Mouse (Mus musculus) Patski (cell line): ENCODE measurements around the gene Ptprk. TPM values are rescaled to one million over a fixed set of nuclear protein-coding genes. Genes with fewer than 3 reads are reported as not detected.
A peak's percentile ranks its signal among the peaks of the same experiment; 100 is the strongest.

Source experiments
- ATAC-seq: fragments of 100-300 bp; one replicate; pipeline ENCODE4 v1.8.0; 2021
- CTCF ChIA-PET: fragments of 350-600 bp; sonication (Branson Sonifier 250); formaldehyde crosslinking; loops from one replicate; lab custom pipeline; 2022; ENCODE audit warnings: inconsistent platforms; lab: Charles Lee
- POLR2A ChIA-PET: fragments of 350-600 bp; sonication (Branson Sonifier 250); formaldehyde crosslinking; loops from one replicate; lab custom pipeline; 2022; ENCODE audit warnings: antibody characterized with exemption, inconsistent platforms; lab: Charles Lee
- DNase-seq: peaks from one replicate; pipeline ENCODE4 v3.0.0-alpha.2; 2011; ENCODE audit warnings: low read depth, low spot score
- H3K27me3 ChIP-seq: fragments of 371-371 bp; one replicate; pipeline ENCODE4 v1.5.1; 2021
- CTCF ChIP-seq: fragments of 100-300 bp; IDR thresholded peaks from one replicate; pipeline ENCODE4 v1.5.1; 2021
- in situ Hi-C: fragments of 300-500 bp; cut with MboI; formaldehyde crosslinking; loops from 3 replicates; pipeline ENCODE4 v1.11.1; 2018; ENCODE audit warnings: low pct_unique_long_range_greater_than_20kb, mixed read lengths
- polyA plus RNA-seq: library from polyadenylated mRNA; unstranded; gene quantifications from one replicate; pipeline ENCODE4 v1.2.3, GENCODE M21; 2021

Gene Ptprk
- polyA plus RNA-seq, 1 experiment from 2014 or later = 88.2 TPM

- TF ChIP-seq CTCF = no peak
- H3K27me3 ChIP-seq = no peaks in the 10 kb centered on the region
- in situ Hi-C loops = no loop called here
- ATAC-seq = peak; percentile 89
- DNase-seq = peak; percentile 54
- POLR2A ChIA-PET = interaction anchor here (0.7 kb wide), 1 partner anchor 289 kb away, joined by 3 read pairs; no protein-coding TSS in a partner anchor
- CTCF ChIA-PET = interaction anchor here (0.8 to 0.9 kb wide), 2 partner anchors 12 to 53 kb away, joined by 3 read pairs; no protein-coding TSS in a partner anchor
These were observed 96.6 kb downstream of the Ptprk start for GRCm38 (mm10) chr10:28171196-28171595.

GRCm38 (mm10) chr10:28178876-28179275, 104.3 kb downstream of the Ptprk start:
- ChIA-PET CTCF (interaction anchor here (0.6 to 1.0 kb wide), 2 partner anchors 83 to 101 kb away, joined by 3 read pairs; no protein-coding TSS in a partner anchor), POLR2A (interaction anchor here (0.7 kb wide), 1 partner anchor 18 kb away, joined by 5 read pairs; no protein-coding TSS in a partner anchor)
- H3K27me3 ChIP-seq = no peaks in the 10 kb centered on the region
- DNase-seq (no peak), ATAC-seq (no peak)
- TF ChIP-seq CTCF = no peak
- in situ Hi-C loops = no loop called here

GRCm38 (mm10) chr10:28182081-28182480, 107.5 kb downstream of the Ptprk start:
- DNase-seq (no peak), ATAC-seq (no peak)
- in situ Hi-C loops = no loop called here
- ChIA-PET CTCF (interaction anchor here (2.0 kb wide), 1 partner anchor 12 kb away, joined by 4 read pairs; no protein-coding TSS in a partner anchor), POLR2A (interaction anchor here (0.6 kb wide), 1 partner anchor 209 kb away, joined by 3 read pairs; no protein-coding TSS in a partner anchor)
- no peaks in the 10 kb centered on the region for H3K27me3 ChIP-seq
- TF ChIP-seq CTCF = no peak

- ATAC-seq (peak; percentile 23), DNase-seq (no peak)
- no peaks in the 10 kb centered on the region for H3K27me3 ChIP-seq
- in situ Hi-C loops = no loop called here
- ChIA-PET CTCF (interaction anchor here (0.7 to 1.3 kb wide), 5 partner anchors 9 to 110 kb away, joined by 3 to 4 read pairs (median 3); partner anchors contain the start of gene Ptprk), POLR2A (interaction anchor here (0.6 kb wide), 1 partner anchor 16 kb away, joined by 4 read pairs; no protein-coding TSS in a partner anchor)
- TF ChIP-seq CTCF = no peak
These were observed 110.1 kb downstream of the Ptprk start for GRCm38 (mm10) chr10:28184675-28185074.

GRCm38 (mm10) chr10:28185326-28185725, 110.7 kb downstream of the Ptprk start:
- POLR2A ChIA-PET = interaction anchor here (0.6 kb wide), 1 partner anchor 17 kb away, joined by 4 read pairs; no protein-coding TSS in a partner anchor
- DNase-seq (no peak), ATAC-seq (peak; percentile 48)

GRCm38 (mm10) chr10:28186018-28186800, 111.6 kb downstream of the Ptprk start:
- TF ChIP-seq CTCF = no peak
- H3K27me3 ChIP-seq = no peaks in the 10 kb centered on the region
- DNase-seq (no peak), ATAC-seq (no peak)
- in situ Hi-C loops = no loop called here
- ChIA-PET POLR2A (no interaction called here), CTCF (no interaction called here)

More at GRCm38 (mm10) chr10:28185326-28185725, 110.7 kb downstream of the Ptprk start:
- CTCF ChIA-PET = interaction anchor here (0.7 to 1.3 kb wide), 4 partner anchors 8 to 110 kb away, joined by 3 read pairs; partner anchors contain the start of gene Ptprk
- no peaks in the 10 kb centered on the region for H3K27me3 ChIP-seq
- no peak for TF ChIP-seq CTCF
- in situ Hi-C loops = no loop called here

GRCm38 (mm10) chr10:28191440-28191839, 116.8 kb downstream of the Ptprk start:
- in situ Hi-C loops = no loop called here
- DNase-seq (no peak), ATAC-seq (no peak)
- no peak for TF ChIP-seq CTCF
- CTCF ChIA-PET = interaction anchor here (1.6 kb wide), 1 partner anchor 8 kb away, joined by 4 read pairs; no protein-coding TSS in a partner anchor
- POLR2A ChIA-PET = interaction anchor here (0.6 kb wide), 1 partner anchor 26 kb away, joined by 3 read pairs; no protein-coding TSS in a partner anchor
- H3K27me3 ChIP-seq = no peaks in the 10 kb centered on the region

GRCm38 (mm10) chr10:28193630-28194029, 119.0 kb downstream of the Ptprk start:
- TF ChIP-seq CTCF = no peak
- ATAC-seq (no peak), DNase-seq (no peak)
- ChIA-PET CTCF (interaction anchor here (1.5 kb wide), 1 partner anchor 9 kb away, joined by 3 read pairs; no protein-coding TSS in a partner anchor), POLR2A (no interaction called here)
- H3K27me3 ChIP-seq = no peaks in the 10 kb centered on the region
- in situ Hi-C loops = no loop called here

- DNase-seq = no peak
- POLR2A ChIA-PET = no interaction called here
- no peaks in the 10 kb centered on the region for H3K27me3 ChIP-seq
- in situ Hi-C loops = no loop called here
- TF ChIP-seq CTCF = no peak
- CTCF ChIA-PET = interaction anchor here (0.7 to 1.1 kb wide), 3 partner anchors 16 to 19 kb away, joined by 3 to 4 read pairs (median 3); no protein-coding TSS in a partner anchor
- no peak for ATAC-seq
These were observed 126.0 kb downstream of the Ptprk start for GRCm38 (mm10) chr10:28200609-28201008.

- ChIA-PET POLR2A (no interaction called here), CTCF (no interaction called here)
- ATAC-seq (no peak), DNase-seq (no peak)
- in situ Hi-C loops = no loop called here
- no peaks in the 10 kb centered on the region for H3K27me3 ChIP-seq
- no peak for TF ChIP-seq CTCF
These were observed 134.8 kb downstream of the Ptprk start for GRCm38 (mm10) chr10:28209394-28209793.
